Mouse (Mus musculus) intestine, postnatal 0 days (tissue): ENCODE measurements at regions not wholly inside any gene's neighbourhood (a gene's known extent, or its start where the extent isn't known, plus 50 kb on each side); places are given as distances from the start of the nearest gene placed in this dataset.

Experiments used
- ATAC-seq: fragments of 200-750 bp; cut with Nextera tagmentation; 2 replicates; pipeline ENCODE4 v1.8.0; 2017; ENCODE audit warnings: mild to moderate bottlenecking, moderate TSS enrichment, moderate library complexity
- H3K27ac ChIP-seq: fragments of 300-500 bp; sonication (generic); 2 replicates; pipeline ENCODE4 v1.5.1; 2014; ENCODE audit warnings: mild to moderate bottlenecking, low read depth, low read length, moderate library complexity
- H3K27me3 ChIP-seq: fragments of 300-500 bp; sonication (generic); replicated peaks from 2 replicates; pipeline ENCODE4 v1.6.1; 2014; ENCODE audit warnings: low read length, mixed read lengths; ENCODE audit not compliant: control insufficient read depth, insufficient read depth
- H3K36me3 ChIP-seq: fragments of 300-500 bp; sonication (generic); 2 replicates; pipeline ENCODE4 v1.6.1; 2014; ENCODE audit warnings: mild to moderate bottlenecking, moderate library complexity; ENCODE audit not compliant: control insufficient read depth, insufficient read depth
- H3K4me1 ChIP-seq: fragments of 300-500 bp; sonication (generic); replicated peaks from 2 replicates; pipeline ENCODE4 v1.6.1; 2014; ENCODE audit warnings: antibody characterized with exemption, low read length, mixed read lengths; ENCODE audit not compliant: control insufficient read depth, insufficient read depth
- H3K4me2 ChIP-seq: fragments of 300-500 bp; sonication (generic); replicated peaks from 2 replicates; pipeline ENCODE4 v1.6.1; 2014; ENCODE audit warnings: low read depth, mild to moderate bottlenecking, moderate library complexity
- H3K4me3 ChIP-seq: fragments of 300-500 bp; sonication (generic); 2 replicates; pipeline ENCODE4 v1.5.1; 2014; ENCODE audit warnings: low read depth, low read length
- H3K9ac ChIP-seq: fragments of 300-500 bp; sonication (generic); 2 replicates; pipeline ENCODE4 v1.6.1; 2014; ENCODE audit warnings: mild to moderate bottlenecking, low read depth, low read length
- H3K9me3 ChIP-seq: fragments of 300-500 bp; sonication (generic); 2 replicates; pipeline ENCODE4 v1.6.1; 2016; ENCODE audit warnings: mixed run types; ENCODE audit not compliant: control insufficient read depth
- CTCF ChIP-seq: sonication (generic); IDR thresholded peaks from 2 replicates; pipeline ENCODE4 v1.5.1; 2016; ENCODE audit warnings: low read depth, mild to moderate bottlenecking, control low read depth, antibody characterized with exemption, moderate library complexity
- WGBS: fragments of 180-500 bp; shearing (Covaris S2); extraction: QIAGEN DNeasy Blood & Tissue Kit; methylation state at CpG from one replicate; pipeline ENCODE4 v1.1.7; 2014; 5-methylcytosine and 5-hydroxymethylcytosine counted together

DNA sequence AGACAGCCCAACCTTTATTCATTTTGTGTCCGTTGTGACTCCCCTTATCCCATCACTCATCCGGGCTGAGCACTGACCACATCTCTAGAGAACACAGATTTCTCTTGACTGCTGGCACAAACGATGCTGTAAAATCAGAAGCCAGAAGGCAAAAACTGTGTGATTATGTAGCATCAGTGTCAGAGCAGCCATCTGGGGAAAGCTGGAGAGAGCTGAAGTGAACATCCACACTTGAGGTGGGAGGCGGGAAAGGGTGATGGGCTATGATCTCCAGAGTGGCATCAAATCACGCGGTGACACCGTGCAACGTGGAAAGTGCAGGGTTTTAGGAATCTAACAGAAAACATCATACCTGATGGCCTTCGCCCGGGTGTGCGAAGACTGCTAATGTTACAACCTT is 175.9 kb downstream of the Parm1 start:
- Histone ChIP-seq H3K9ac (no peak overlapping the region), H3K4me3 (no peak overlapping the region), H3K4me2 (no peak overlapping the region), H3K36me3 (no peaks in the 10 kb centered on the region), H3K27ac (no peak overlapping the region), H3K27me3 (no peaks in the 10 kb centered on the region), H3K4me1 (no peaks in the 10 kb centered on the region), H3K9me3 (no peaks in the 10 kb centered on the region)
- TF ChIP-seq CTCF, result no peak
- 78% methylated on average over 11 of the region's 11 CpGs for WGBS
- ATAC-seq, result no peak

- H3K4me2 ChIP-seq, result no peak overlapping the region
- no peak overlapping the region for H3K4me3 ChIP-seq
- no peak overlapping the region for H3K9ac ChIP-seq
- ATAC-seq, result no peak
- H3K9me3 ChIP-seq, result no peaks in the 10 kb centered on the region
- no peak for TF ChIP-seq CTCF
- H3K27ac ChIP-seq, result no peak overlapping the region
- no peaks in the 10 kb centered on the region for H3K36me3 ChIP-seq
- H3K27me3 ChIP-seq, result no peaks in the 10 kb centered on the region
- WGBS, result 43% methylated on average over 6 of the region's 6 CpGs
- H3K4me1 ChIP-seq, result no peaks in the 10 kb centered on the region
Observed at GRCm38 (mm10) chr5:91692292-91692691, 174.9 kb downstream of the Parm1 start.

DNA sequence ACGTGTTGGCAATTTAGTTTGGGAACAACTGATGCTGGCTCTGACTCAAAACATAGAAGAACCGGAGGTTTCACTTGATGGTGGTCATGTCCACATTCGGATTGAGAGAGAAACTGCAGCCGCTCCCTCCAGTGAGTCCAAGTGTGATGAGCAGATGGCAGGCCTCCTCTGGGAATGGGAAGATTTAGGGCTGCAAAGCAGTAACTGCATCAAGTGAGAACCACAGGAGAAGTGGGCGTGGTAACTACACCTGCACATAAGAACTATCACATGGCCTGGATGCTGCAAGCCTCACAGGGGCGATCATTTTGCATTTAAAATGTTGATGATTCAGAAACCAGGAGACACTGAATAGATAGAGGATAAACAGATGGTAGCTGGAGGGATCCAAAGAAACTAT is 161.3 kb downstream of the Parm1 start:
- H3K27me3 ChIP-seq, result no peaks in the 10 kb centered on the region
- H3K36me3 ChIP-seq, result no peaks in the 10 kb centered on the region
- 80% methylated on average over 6 of the region's 6 CpGs for WGBS
- no peak overlapping the region for H3K4me2 ChIP-seq
- no peak overlapping the region for H3K9ac ChIP-seq
- H3K27ac ChIP-seq, result no peak overlapping the region
- H3K4me3 ChIP-seq, result no peak overlapping the region
- no peak for ATAC-seq
- TF ChIP-seq CTCF, result no peak
- no peaks in the 10 kb centered on the region for H3K9me3 ChIP-seq
- no peaks in the 10 kb centered on the region for H3K4me1 ChIP-seq
